Mouse (Mus musculus) spleen, postnatal 4 days (tissue): ENCODE data around the gene Olfr661.

ENCODE experiments used
- DNase-seq, 2 experiments: peaks; one replicate each; pipeline ENCODE4 v3.0.0; 2022; ENCODE audit warnings: low spot score in 2 of 2

Olfr661 gene

DNA sequence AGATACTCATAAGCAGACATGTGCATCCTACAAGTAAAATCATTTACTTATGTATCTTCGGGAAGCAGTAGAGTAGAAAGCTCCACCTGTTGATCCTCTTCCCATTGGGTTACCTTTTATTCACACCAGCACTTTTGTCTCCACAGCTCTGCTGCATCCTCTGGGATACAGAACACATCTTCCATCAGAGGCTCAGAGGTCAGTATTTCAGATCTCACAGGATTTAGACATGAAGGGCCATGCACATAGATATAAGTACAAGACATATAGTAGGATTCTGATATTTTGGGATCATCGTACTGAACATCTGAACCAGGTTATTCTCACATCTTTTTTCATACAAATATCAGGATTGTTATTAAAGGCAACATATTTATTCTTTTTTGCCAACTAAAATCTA is at the start of gene Olfr661:
Gene Olfr661 (plus strand): TSS at position 301 of the 400 bp plus-strand sequence.
- DNase-seq, result no peak

DNA sequence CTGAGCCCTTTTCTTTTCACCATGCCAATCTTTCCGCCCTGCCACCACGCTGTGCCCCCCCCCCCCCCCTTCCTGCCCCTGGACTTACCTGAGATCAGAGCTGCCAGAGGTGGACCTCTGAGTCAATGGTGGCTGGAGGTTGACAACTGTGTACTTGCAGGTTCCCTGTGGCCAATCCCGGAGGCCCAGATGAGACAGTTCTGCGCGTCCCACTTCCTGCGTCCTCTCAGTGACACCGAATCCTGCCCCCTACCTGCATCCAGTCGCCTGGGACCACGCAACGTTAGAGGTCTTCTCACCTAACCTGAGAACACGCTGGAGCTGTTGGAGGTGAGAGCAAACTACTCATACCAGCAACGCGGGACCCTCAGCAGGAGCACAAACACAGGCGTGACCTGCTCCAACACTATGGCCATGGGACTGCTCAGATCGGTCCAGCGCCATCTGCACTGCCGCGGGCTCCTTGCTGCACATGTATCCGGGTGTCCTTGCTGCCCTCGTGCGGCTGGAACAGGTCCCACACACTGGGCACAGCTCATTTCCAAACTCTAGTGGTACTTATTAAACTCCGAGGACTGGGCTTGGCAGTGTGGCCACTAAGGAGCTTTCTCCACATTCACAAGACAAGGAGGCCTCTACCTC is 39.3 kb upstream of the Olfr661 start, which contains the start of gene Olfr658:
Gene Olfr658 (minus strand): TSS at position 465 of the 642 bp plus-strand sequence.
- peak; percentile 20 to 62 for DNase-seq

DNA sequence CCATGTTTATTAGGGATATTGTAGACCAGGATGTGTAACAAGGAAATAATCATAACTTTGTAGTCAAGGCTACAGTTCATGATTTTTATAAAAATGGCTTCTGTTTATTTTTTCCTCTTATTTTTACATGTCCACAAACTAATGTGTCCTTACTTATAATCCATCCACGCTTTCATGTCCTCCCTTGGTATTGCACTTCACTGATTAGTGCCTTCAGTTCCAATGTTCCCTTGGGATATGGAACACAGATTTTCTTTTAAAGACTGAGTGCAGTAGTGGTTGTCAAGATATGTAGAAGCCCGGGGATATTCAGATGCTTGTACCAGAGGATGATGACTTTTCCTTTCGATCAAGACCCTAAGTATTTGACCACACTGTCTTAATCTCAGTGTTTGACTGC is 19.8 kb upstream of the Olfr661 start, which contains the start of gene Olfr659:
Gene Olfr659 (plus strand): TSS at position 301 of the 400 bp plus-strand sequence.
- DNase-seq, result no peak
